Mouse (Mus musculus) right cerebral cortex, adult 18-20 months (tissue): ENCODE results near the gene Bdkrb2.

Experiments used
- DNase-seq: peaks from one replicate; pipeline ENCODE4 v3.0.0; 2022; ENCODE audit warnings: mixed read lengths

The Bdkrb2 gene

DNA sequence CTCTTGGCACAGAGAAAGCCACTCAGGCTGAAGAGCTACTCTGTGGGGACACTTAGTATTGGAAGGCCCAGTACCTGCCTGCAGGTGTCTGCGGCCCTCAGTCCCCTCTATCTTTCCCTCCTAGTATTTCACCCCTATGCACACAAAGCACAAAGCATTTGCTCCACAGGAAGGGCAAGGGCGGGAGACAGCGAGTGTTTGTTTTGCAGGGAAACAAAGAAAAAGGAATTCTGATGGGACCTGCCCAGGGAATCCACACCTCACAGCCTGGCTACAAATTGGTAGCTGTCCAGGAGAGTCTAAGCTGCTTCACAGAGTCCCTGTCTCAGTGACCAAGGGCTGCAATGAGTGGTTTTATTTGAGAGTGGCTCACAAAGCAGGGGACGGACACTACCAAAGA lies 30.4 kb downstream of the Bdkrb2 start:
- no peak for DNase-seq

DNA sequence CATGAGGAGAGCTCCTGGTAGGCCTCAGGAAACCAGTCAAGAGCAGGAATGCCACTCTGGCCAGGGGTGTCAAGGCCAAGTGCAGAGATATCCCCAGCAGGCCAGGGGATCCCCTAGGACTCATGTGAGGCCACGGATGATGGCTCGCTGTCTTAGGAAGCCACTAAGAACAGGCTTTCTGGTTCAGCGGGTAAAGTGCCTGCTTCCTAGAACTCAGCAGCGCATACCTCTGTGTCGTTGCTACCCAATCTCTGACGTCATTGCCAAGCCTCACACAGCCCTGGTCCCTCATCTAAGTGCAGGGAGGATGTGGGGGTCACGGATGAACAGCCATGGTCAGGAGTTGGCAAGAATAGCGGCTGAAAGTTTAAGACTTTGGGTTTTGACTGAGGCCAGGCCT lies 34.1 kb downstream of the Bdkrb2 start:
- no peak for DNase-seq

DNA sequence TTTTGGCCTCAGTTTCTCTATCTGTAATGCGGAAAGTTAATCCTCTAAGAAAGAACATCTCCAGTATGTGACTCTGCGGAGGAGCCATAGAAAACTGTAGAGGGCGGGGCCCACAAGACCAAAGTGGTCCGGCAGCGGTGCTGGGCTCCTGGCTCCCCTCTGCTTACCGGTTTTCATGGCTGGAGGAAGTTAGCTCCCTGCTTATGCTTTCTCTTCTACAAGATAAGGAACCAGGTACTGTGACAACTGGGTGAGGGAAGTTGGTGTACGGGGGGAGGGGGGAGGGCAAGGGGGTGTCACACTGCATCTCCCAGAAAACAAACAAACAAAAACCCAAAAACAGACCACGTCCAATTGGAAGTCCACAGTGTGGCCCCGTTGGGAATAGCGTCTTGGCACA lies 35.5 kb downstream of the Bdkrb2 start:
- no peak for DNase-seq

DNA sequence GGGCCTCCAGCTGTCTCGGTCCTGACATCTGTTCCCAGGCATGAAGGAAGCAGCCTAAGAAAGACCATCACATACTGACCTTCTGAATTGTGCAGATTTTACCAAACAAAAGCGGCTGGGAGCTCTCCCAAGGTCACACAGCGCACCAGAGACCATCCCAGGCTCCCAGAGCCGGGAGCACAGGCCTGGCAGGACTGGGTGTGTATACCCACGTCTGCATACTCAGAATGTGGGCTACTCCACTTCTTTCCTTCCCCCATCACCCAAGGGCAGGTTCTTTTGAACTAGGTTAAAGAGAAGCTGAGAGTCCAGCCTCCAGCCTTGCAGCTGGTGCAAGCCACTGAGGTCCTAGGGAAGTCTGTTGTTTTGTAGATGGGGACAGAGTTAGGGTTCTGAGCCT lies 36.1 kb downstream of the Bdkrb2 start:
- no peak for DNase-seq

DNA sequence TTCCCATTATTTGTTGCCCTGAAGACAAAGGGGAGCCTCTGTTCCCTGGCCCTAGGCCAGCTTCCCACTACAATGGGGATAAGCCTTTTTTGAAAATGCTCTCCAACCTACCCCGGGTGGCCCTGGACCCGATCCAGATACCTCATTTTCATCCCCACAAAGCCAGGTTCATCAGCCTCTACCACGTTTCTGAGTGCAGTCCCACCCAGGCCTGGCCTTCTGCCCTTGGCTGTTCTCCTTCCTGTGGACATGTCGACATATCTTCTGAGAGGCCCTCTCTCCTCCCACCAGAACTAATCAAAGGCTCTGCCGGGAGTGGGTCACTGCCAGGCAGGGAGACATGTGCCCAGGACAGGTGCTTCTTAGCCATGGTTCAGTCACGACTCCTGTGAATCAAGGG lies 38.6 kb downstream of the Bdkrb2 start:
- no peak for DNase-seq

DNA sequence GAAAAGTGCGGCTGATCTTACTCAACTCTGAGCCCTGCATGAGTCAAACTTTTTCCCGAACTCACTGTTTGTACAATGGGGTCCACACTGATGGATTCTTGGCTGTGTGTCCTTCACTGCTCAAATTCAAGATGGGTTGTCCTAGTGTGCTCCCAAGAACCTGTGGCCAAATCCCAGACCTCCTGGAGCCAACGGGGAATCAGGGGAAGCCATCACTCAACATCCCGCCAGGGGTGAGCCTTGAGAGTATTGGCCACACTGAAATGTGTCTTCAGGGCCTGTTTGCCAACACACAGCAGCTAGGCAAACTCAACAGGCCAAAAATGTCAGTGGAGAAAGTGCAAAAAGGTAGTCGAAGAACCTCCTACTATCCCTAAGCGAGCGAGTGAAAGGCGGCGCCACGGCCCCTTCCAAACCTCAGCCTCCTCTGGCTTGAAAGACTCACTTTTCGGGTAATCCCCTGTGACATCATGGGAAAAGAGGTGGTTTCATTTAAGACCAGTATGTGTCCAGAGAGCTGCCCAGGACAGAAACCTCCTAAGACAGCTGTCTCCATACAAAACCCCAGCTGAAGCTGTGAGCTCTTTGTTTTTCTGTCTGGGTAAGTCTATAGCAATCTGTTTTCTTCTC lies 39.7 kb downstream of the Bdkrb2 start, which contains the start of gene Bdkrb1:
Gene Bdkrb1 (plus strand): TSS at position 505 of the 630 bp plus-strand sequence.
- DNase-seq, result no peak

DNA sequence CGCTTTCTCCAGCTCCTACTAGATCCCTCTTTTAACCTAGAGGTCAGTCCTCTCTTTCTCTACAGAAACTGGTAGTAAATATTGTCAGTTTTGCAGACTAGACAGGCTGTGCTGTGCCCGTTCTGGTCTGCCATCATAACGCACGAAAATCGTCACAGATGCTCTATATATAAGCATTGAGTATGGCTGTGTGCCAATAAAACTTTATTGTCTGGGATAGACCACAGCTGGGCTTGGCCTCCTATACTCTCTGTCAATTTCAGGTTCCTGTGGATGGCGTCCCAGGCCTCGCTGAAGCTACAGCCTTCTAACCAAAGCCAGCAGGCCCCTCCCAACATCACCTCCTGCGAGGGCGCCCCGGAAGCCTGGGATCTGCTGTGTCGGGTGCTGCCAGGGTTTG lies 40.9 kb downstream of the Bdkrb2 start:
- DNase-seq, result no peak

DNA sequence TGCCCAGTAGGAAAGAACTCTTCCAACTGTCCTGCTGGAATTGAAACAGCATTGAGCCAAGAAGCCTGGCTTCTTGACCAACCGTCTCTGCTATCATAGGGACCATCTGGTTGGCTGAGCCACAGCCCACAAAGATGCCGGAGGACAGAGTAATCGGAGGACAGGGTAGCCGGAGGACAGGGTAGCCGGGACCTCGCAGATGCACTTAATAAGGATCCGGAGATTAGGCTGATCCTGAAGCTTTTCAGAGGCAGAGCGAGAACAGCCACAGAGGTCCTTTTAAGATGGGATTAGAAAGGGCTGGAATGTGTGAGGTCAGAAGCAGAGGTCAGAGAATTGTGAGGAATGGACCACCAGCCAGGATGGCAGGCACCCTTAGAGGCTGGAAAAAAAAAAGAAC lies 42.2 kb downstream of the Bdkrb2 start:
- no peak for DNase-seq

DNA sequence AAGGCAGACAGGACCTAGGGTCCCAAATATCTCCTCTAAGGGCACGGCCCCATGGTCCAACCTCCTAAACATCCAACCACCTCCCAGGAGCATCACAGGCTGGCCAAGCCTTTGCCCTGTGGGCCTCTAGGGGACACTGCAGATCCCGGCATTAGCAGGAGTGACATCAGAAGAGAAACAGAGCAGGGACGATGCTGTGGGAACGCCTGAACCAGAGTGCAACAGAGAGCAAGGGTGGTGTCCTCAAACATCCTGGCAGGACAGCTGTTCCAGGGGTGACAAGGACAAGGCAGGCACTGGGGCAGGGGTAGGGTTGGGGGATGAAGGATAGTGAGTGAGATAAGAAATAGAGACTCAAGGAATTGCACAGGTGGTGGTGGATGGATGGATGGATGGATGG lies 43.9 kb downstream of the Bdkrb2 start:
- DNase-seq, result no peak

DNA sequence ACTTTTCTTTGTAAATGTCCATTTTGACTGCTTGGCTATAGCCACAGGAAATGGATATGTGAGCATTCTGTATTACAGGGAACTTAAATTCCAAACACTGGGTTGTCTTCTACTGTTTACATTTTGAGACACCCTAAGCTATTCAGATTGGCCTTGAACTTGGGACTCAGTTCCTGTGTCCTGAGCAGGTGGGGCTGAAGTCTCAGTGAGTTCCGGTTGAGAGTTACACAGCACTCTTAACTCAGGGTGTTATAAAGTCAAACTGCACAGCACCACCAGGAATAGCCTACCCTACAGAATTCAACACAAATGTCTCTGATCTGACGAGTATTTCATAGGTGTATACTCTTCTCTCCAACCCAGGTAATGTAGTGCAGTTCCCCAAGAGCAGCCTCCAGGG lies 48.0 kb downstream of the Bdkrb2 start:
- DNase-seq, result no peak

DNA sequence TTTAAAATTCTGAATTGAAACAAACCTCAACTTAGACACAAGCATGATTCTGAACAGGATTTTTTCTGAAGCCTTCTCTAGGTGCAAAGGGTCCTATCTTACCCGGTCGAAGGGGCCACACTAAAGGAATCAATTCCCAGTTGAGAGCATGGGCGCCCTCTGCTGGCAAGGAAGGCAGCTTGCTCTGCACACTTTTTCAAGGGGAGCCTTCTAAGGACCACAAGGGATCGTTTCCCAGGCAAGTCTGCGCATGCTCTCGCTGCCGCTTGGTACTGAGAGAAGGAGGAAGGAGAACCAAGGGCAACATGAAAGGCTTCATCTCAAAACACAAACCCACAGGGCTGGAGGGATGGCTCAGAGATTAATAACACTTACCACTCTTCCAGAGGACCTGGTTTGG lies 48.7 kb downstream of the Bdkrb2 start:
- DNase-seq, result peak; percentile 57

DNA sequence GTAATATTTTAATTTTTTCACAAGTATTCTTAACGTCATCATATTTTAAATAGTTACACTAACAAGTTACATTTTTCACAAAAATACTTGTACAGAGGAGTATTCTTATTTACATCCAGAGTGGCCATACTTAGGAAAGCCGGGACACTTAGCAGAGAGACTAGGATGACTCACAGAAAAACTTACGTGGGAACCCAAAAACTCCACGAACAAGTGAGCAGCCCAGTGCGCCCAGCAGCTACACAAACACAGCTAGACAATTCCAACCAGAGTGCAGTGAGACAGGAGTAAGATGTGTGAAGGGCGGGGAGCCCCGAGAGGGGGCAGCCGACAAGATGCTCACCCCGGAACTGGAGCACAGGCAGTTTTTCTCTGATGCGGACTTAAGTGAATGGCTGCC lies 50.5 kb downstream of the Bdkrb2 start:
- no peak for DNase-seq

DNA sequence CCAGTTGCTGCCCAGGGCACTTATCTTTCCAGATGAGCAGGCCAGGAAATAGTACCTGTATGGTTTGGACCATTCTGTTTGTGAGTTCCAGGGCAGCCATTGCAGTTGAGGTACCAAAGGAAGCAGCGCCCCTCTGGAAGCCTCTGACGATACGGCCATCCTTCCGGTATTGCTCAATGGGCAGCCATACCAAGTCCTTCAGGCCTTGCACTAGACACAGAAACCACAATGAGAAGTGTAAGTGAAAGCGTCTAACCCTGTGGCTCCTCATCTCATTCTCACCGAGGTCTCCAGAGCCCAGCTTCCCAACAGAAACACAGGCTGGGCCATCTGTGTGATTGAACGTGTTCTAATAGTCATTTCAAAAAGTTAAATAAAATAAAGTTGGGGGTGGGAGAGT lies 59.0 kb downstream of the Bdkrb2 start:
- no peak for DNase-seq

DNA sequence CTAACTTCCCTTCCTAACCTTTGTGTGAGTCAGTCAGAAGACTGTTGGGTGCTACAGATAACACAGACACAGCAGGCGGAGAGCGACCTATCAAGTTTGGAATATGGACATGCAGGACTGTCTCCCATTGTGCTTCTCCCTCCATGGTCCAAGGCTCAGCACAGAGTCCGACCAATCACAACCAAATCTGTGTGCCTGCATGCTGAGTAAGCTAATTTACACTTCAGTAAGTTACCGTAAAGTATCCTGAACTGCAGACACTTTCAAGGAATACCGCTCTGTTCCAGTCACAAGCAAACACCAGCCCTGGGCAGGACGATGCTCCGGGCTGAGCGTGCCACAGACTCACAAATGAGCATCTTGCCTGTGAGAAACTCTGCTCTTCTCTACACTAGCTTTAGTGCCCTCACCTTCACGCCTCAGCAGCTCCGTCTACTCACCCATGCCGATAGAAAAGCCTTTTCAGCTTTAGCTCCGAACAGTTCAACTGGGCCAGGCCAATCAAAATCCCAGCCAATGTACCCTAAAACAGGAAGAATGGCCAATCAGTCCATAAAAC lies 60.0 kb downstream of the Bdkrb2 start:
- DNase-seq, result no peak

DNA sequence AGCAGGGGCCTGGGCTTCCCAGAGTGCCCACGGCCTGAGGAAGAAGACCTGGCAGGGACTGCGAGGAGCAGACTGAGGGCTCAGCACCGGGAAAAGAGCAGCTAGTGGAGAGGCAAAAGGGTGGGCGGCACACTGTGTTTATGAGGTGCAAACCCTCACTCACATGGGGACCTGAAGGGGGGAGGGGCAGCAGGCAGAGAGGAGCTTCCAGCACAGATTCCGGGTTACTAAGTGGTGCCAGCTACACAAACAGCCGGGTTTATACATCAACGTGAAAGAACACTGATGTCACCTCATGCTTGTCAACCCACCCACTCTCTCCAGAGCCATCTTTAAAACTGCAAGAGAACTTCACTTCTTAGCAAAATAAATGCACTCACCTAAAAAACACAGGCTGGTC lies 62.8 kb downstream of the Bdkrb2 start:
- DNase-seq, result peak; percentile 51

DNA sequence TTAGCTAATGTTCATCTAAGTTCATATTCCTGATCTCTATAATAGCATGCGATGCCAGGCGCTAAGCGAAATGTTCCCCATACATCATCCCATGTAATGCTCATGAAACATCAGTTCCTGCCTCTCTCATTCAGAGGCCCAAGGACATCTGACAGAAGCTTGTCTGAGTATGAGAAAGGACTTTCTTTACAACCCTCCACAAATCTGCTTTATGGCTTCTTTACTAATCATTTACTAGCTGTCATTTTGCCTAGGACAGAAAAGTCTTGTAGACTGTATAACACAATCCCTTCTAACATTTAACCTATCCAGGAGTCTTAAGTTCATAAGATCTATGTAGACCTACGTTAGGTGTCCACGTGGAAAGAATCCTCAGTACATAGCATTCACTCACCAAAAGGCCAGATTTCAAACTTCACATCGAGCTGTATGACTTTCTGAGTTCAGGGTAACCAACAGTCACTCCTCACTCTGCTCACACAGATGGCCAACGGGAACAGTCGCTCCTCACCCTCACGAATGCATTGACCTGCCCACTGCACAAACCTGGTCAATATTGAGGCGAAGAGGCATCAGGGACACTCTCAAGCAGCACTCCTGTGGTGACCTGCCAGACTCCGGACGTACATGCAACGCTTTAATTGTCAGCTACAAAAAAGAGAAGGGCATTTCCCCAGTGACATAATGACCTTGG lies 71.5 kb downstream of the Bdkrb2 start:
- no peak for DNase-seq

DNA sequence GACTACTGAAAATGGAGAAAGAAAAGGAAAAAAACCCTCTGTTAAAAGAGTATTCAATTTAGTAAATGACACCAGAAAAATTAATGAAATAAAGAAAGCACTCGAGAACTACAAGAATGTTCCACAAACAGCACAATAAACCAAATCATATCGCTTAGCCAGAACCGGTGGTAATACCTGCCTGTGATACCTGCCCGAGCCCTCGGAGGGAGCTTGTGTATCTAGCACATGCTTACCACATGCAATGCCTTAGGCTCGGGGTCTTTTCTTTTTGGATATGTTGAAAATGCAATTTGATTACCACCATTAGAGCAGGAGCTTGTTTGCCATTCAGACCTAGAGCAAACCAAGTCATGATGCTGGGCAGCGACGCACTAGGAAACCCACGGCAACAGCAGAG lies 73.5 kb downstream of the Bdkrb2 start:
- DNase-seq, result no peak

DNA sequence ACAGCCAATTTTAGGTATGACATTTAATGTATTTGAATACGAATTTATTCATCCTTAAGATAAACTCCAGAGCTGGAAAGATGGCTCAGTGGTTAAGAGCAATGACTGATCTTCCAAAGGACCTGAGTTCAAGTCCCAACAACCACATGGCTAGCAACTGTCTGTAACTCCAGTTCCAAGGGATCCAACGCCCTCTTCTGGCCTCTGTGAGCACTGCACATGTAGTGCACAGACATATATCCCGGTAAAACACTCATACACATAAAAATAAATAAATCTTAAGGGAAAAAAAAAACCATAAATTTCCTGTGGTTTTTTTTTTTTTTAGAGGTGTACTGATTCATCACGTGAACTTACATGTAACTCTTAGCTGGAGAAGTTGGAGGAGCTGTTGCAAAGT lies 74.5 kb downstream of the Bdkrb2 start:
- no peak for DNase-seq

DNA sequence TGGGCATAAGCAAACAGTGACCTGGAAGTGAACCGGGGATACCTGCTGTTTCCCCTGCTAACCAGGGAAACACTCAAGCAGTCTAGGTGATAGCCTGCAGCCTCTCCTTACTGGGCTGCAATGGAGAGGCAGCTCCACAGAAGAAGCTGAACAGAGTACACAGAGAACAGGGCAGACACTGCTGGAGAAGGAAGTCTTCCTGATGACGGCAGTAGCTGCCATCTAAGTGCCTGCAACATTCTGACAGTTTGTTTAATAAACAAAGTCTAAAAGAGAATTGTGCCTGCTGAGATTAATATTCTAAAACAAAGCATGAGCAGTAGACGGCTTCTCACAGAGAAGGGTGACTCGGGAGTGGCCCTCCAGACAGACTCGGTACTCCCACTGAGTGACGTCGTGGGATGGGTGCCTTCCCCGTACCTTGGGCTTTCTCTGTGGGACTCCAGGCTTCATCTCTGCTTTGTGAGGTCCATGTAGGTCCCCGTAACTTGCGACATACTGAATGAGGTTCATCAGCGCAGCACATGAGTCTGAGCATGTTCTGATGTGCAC lies 79.8 kb downstream of the Bdkrb2 start:
- no peak for DNase-seq
